9 mouse cellular contexts compared by ENCODE assay signal in genomic region chr2:74965384-74966060, GRCm38 (mm10).
DNase-seq lines count a peak whose midpoint lies in the region; ATAC-seq and TF ChIP-seq lines count a peak whose summit lies in the region.
"Had no signal": no experiment of that assay in that cellular context is flagged by ENCODE, and none has a peak within 500 bp of the region (broad histone marks: within the 10 kb centered on the region; RNA-seq: fewer than 3 reads in every experiment).

No protein-coding gene starts in this region.

- H3K27ac ChIP-seq in embryonic facial prominence, embryonic 10.5 days (replicated peaks) = peak overlapping the region; percentile 11; the same call in 1 of the 2 replicates
- peak overlapping the region; percentile 43; the same call in 1 of the 2 replicates for H3K27ac ChIP-seq in midbrain, embryonic 15.5 days
- H3K27ac ChIP-seq in thymus, adult 2 months (ENCODE audit: control insufficient read depth, insufficient read depth, low read length) = no peak overlapping the region

- peaks cover 69% of the 10 kb centered on the region for H3K27me3 ChIP-seq in embryonic facial prominence, embryonic 10.5 days (replicated peaks; ENCODE audit: low read depth, poor library complexity, severe bottlenecking)
- no peaks in the 10 kb centered on the region for H3K27me3 ChIP-seq in midbrain, embryonic 15.5 days (replicated peaks)
- no peaks in the 10 kb centered on the region for H3K27me3 ChIP-seq in thymus, adult 2 months (ENCODE audit: control insufficient read depth, insufficient read depth, low read length)
- H3K27me3 ChIP-seq: CH12.LX had no signal

- TF ChIP-seq CTCF in thymus, adult 2 months (IDR thresholded peaks at IDR 0.05; ENCODE audit: borderline replicate concordance, control insufficient read depth, extremely low read depth, insufficient read depth, low read length, poor library complexity) = no peak

- DNase-seq in frontal cortex, postnatal 36 days (ENCODE audit: low spot score in 2 of 2) = peak; percentile 3 to 4
- DNase-seq in frontal cortex, postnatal 25 days (ENCODE audit: low spot score in 2 of 2) = no peak
- peak; percentile 59 for DNase-seq in embryonic facial prominence, embryonic 10.5 days (ENCODE audit: low spot score)
- DNase-seq in heart, adult 9 months (ENCODE audit: low spot score in 2 of 2) = peak; percentile 80 to 88
- peak; percentile 79 for DNase-seq in kidney, postnatal 10 days
- no peak for DNase-seq in thymus, adult 2 months

- H3K36me3 ChIP-seq in embryonic facial prominence, embryonic 10.5 days (replicated peaks) = no peaks in the 10 kb centered on the region
- H3K36me3 ChIP-seq in midbrain, embryonic 15.5 days (replicated peaks) = no peaks in the 10 kb centered on the region
- H3K36me3 ChIP-seq in thymus, adult 2 months (ENCODE audit: control insufficient read depth, insufficient read depth, low read length) = no peaks in the 10 kb centered on the region

- H3K4me3 ChIP-seq in embryonic facial prominence, embryonic 10.5 days = peak overlapping the region; percentile 31
- H3K4me3 ChIP-seq in midbrain, embryonic 15.5 days = no peak overlapping the region
- H3K4me3 ChIP-seq in thymus, adult 2 months (ENCODE audit: control insufficient read depth, insufficient read depth, low read length) = no peak overlapping the region

- 31% methylated on average over 18 of the region's 18 CpGs for WGBS in embryonic facial prominence, embryonic 10.5 days
- WGBS in midbrain, embryonic 15.5 days = 30% methylated on average over 18 of the region's 18 CpGs
- 51% methylated on average over 18 of the region's 18 CpGs for WGBS in thymus, adult 2 months

- peaks cover 12% of the 10 kb centered on the region for H3K4me1 ChIP-seq in embryonic facial prominence, embryonic 10.5 days
- peaks cover 15% of the 10 kb centered on the region for H3K4me1 ChIP-seq in midbrain, embryonic 15.5 days
- H3K4me1 ChIP-seq in thymus, adult 2 months (replicated peaks; ENCODE audit: control insufficient read depth, insufficient read depth, low read length) = no peaks in the 10 kb centered on the region

- peak; percentile 65; the same call in 1 of the 2 replicates for ATAC-seq in midbrain, embryonic 15.5 days (replicated peaks)
- no peak for ATAC-seq in inflammation-experienced regulatory T-cells, adult 6 months

- H3K9me3 ChIP-seq in embryonic facial prominence, embryonic 10.5 days = no peaks in the 10 kb centered on the region
- no peaks in the 10 kb centered on the region for H3K9me3 ChIP-seq in midbrain, embryonic 15.5 days

- TF ChIP-seq POLR2A in thymus, adult 2 months (IDR thresholded peaks at IDR 0.05; ENCODE audit: control insufficient read depth, extremely low read depth, insufficient read depth, low read length, poor library complexity) = no peak

- H3K9ac ChIP-seq in midbrain, embryonic 15.5 days = no peak overlapping the region

- H3K4me2 ChIP-seq in midbrain, embryonic 15.5 days = peak overlapping the region; percentile 40

Comparison
In these comparisons a context has a peak if more than half of its experiments do, and no peak if none do; other contexts are left out.
1. DNase-seq: peak in frontal cortex, postnatal 36 days (2 of 2), embryonic facial prominence, embryonic 10.5 days (single experiment), heart, adult 9 months (2 of 2) and kidney, postnatal 10 days (single experiment); none in frontal cortex, postnatal 25 days (0 of 2) and thymus, adult 2 months (single experiment).